Mouse (Mus musculus) ovary, postnatal 14 days (tissue): ENCODE data around the gene Sf3a2.
"Not testable (repeated sequence)": the region's sequence is repeated elsewhere in the genome, so short reads cannot be mapped to it uniquely, and the experiment has no call there.

Experiments used
- DNase-seq: peaks from one replicate; pipeline ENCODE4 v3.0.0; 2022; ENCODE audit warnings: low spot score

The Sf3a2 gene

GRCm38 (mm10) chr10:80804916-80805315 is 6.9 kb downstream of the Sf3a2 start, which contains the start of gene Amh:
Gene Amh, plus strand, starts transcription at chr10:80805243.
- DNase-seq: no peak

DNA sequence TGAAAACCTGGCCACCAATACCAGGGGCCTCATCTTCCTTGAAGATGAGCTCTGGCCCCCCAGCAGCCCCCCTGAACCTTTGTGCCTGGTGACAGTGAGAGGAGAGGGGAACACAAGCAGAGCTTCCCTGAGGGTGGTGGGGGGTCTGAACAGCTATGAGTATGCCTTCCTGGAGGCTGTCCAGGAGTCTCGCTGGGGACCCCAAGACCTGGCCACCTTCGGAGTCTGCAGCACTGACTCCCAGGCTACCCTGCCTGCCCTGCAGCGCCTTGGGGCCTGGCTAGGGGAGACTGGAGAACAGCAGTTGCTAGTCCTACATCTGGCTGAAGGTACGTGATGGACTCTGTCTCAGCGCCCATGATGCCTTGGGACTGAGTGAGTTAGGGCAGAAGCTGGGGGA is 7.3 kb downstream of the Sf3a2 start:
- DNase-seq: no peak

GRCm38 (mm10) chr10:80805925-80806324 is 7.9 kb downstream of the Sf3a2 start:
- DNase-seq: peak; percentile 70

GRCm38 (mm10) chr10:80806341-80807056 is 8.5 kb downstream of the Sf3a2 start:
- no peak for DNase-seq

GRCm38 (mm10) chr10:80807057-80807627 is 9.1 kb downstream of the Sf3a2 start:
- no peak for DNase-seq

DNA sequence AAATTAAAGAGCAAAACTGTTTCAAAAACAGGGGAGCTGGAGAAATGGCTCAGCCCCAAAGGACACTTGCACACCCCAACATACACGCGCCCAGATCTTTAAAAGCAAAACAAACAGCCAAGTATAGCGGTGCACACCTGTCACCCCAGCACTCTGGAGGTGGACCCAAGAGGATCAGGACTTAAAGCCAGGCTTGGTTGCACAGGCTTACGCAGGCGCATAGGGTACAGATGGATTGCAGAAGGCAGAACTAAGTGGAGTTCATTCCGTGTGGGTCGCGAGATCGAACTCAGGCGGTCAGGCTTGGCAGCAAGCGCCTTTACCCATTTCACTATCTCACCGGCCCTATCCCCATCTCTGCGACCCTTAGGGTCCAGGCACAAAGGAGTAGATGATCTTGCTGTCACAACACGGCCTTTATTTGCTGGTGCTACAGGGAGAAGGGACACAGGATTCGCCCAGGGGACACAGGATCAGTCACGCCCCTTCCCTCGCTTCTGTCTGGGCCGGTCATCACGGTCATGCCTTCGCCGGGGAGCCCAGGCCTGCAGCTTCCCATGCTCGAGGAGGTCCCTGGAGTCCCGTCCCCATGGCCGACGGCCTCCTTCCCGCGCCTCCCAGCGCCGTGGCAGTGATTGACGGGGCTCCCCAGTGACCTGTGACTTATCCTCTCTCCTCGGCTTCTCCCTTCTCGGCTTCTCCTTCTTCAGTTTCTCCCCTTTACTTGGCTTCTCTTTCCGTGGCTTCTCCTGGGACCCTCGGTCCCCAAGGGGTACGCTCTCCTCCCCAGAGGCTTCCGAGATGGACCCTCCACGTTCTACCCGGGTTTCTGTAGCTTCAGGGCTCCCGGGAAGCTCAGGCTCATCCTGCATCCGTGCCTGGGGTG is 10.3 kb downstream of the Sf3a2 start:
- no peak for DNase-seq

DNA sequence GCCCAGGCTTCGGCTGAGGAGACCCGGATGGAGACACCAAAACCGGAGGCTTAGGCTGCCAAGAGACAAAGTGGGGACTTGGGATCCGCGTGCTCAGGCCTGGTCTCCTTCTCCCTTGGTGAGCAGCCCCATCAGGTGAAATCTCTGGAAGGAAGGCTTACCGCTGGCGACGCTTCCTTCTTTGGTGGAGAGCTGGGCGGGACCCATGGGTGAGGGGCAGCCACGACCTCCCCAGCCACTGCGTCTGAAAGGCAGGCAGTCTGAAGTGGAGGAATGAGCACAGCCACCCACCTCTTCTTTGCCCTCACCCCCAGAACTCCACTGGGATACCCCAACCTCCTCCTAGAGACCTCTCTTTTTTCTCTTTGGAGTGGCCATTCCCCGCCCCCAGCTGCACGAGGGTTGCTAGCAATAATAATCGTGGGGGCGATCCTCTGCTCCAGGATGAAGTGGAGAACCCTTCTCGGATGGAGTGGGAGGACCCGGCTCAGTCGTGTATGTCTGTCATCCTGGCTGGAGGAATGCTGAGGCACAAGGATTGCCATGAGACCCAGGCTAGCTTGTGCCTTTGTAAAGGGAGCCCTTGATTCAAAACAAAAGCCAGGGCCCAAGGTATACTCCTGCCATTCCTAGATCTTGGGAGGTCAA is 11.1 kb downstream of the Sf3a2 start:
- DNase-seq: no peak

DNA sequence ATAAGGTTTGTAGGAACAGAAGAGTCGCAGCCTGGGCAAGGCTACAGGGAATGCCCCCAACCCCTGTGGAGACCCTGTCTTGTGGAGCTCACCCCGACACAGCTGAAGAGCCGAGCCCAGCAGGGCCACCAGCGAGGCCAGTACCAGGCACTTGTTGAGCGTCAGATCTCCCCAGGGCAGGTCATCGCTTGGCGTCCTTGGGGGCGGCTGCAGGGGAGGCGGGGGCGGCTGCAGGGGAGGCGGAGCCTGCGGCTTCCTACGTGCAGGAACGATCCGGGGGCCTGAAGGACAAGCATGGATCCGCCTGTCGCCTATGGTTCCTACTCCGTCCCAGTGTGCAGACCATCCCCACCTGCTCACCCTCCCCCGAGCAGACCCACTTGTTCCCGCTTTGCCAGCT is 12.1 kb downstream of the Sf3a2 start:
- no peak for DNase-seq

GRCm38 (mm10) chr10:80812391-80813041 is 14.5 kb downstream of the Sf3a2 start:
- DNase-seq: no peak

- DNase-seq: no peak
Observed at GRCm38 (mm10) chr10:80813366-80813765, 15.4 kb downstream of the Sf3a2 start, which contains the start of gene Jsrp1. Gene Jsrp1, minus strand, starts transcription at chr10:80813498.

DNA sequence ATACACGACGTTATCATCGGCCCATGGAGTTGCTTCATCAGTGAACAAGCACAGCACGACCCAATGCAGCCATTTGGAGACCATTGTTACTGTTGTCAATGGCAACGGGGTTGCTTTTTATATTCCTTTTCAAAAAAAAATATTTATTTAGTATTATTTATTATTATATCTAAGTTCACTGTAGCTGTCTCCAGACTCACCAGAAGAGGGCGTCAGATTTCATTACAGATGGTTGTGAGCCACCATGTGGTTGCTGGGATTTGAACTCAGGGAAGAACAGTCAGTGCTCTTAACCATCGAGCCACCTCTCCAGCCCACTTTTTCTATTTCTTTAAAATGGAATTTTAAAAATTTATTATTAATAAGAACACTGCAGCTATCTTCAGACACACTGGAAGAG is 16.8 kb downstream of the Sf3a2 start:
- no peak for DNase-seq

GRCm38 (mm10) chr10:80816303-80816702 is 18.3 kb downstream of the Sf3a2 start:
- DNase-seq: not testable (repeated sequence)

GRCm38 (mm10) chr10:80817164-80817563 is 19.2 kb downstream of the Sf3a2 start:
- DNase-seq: no peak

DNA sequence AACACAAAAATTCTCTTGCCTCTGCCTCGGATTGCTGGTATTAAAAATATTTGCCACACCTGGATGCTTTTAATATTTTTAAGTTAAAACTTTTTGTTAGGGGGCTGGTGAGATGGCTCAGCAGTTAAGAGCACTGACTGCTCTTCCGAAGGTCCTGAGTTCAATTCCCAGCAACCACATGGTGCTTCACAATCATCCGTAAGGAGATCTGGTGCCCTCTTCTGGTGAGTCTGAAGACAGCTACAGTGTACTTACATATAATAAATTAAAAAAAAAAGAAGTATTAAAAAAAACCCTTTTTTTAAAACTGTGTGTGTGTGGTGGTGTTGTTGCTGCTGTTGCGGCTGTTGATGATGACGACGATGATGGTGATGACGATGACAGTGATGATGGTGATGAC is 20.0 kb downstream of the Sf3a2 start:
- not testable (repeated sequence) for DNase-seq

- DNase-seq: no peak
Observed at GRCm38 (mm10) chr10:80818599-80819281, 20.7 kb downstream of the Sf3a2 start.

- no peak for DNase-seq
Observed at GRCm38 (mm10) chr10:80819406-80819805, 21.4 kb downstream of the Sf3a2 start.

DNA sequence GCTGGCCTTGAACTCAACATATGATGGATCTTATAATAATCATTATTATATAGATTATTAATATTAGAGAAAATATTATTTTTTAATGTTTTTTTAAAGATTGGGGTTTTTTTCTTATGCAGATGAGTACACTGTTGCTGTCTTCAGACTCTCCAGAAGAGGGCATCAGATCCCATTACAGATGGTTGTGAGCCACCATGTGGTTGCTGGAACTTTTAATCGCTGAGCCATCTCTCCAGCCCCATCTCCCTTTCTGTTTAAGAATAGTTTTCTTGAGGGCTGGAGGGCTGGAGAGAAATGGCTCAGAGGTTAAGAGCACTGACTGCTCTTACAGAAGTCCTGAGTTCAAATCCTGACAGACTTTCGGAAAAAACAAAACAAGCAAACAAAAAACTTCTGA is 24.0 kb downstream of the Sf3a2 start:
- no peak for DNase-seq

GRCm38 (mm10) chr10:80822528-80822927 is 24.5 kb downstream of the Sf3a2 start:
- no peak for DNase-seq

DNA sequence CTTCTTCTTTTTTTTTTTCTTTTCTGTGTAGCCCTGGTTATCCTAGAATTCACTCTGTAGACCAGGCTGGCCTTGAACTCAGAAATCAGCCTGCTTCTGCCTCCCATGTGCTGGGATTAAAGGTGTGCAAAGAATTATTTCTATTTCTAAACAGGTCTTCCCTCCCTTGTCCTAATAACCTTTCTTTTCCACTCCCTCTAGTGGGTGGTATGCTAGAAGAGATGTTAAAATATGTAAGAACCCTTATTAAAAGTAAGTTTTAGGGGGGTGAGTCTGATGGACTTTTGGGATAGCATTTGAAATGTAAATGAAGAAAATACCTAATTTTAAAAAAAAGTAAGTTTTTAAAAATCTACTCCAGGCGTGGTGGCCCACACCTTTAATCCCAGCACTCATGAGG is 25.3 kb downstream of the Sf3a2 start:
- no peak for DNase-seq

DNA sequence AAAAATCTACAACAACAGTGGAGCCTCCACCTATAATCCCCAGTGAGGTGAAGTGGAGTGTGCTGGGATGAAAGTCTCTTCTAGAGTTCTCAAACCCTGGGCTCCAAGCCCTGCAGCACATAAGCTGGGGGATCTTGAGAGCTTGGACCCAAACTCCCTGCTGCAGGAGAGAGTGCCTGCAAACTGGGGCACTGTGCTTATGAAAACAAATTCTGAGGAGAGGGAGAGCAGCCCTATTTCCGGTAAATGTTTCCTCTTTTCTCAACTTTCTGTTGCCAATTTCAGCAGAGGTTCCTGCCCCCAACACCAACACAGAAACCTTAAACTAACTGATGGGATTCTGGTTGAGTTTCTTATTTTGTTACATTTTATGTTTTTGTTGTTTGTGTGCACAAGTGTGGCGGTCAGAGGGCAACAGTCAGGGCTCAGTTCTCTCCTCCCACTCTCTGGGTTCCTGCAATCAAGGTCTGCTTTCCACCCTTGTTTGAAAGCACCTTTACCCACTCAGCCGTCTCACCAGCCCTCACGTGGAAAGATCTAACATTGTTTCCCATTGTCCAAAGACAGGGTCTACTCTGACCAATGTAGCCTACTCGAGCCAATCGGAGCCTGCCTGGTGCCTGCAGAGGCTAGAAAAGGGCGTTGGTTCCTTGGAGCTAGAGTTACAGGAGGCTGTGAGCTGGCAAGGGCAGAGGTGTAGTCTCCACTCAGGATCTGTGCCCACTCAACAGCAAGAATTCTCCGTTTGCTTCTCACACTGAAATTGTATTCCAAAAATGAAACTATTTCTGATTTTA is 26.0 kb downstream of the Sf3a2 start:
- DNase-seq: no peak
